Mouse (Mus musculus): ENCODE measurements around the gene Mob3a. TPM values are rescaled to one million over a fixed set of nuclear protein-coding genes. Genes with fewer than 3 reads are reported as not detected.

Gene Mob3a
- total and polyA plus RNA-seq, 3 experiments, result 56.9 to 84.2 (median 71.4) TPM

- peak; percentile 34; the same call in 1 of the 2 replicates for TF ChIP-seq EP300 (IDR thresholded peaks at IDR 0.05; ENCODE audit: low read length)
These were observed 23.8 kb downstream of the Mob3a start, which contains the start of gene Mknk2 (continued) for GRCm38 (mm10) chr10:80677942-80678436.

DNA sequence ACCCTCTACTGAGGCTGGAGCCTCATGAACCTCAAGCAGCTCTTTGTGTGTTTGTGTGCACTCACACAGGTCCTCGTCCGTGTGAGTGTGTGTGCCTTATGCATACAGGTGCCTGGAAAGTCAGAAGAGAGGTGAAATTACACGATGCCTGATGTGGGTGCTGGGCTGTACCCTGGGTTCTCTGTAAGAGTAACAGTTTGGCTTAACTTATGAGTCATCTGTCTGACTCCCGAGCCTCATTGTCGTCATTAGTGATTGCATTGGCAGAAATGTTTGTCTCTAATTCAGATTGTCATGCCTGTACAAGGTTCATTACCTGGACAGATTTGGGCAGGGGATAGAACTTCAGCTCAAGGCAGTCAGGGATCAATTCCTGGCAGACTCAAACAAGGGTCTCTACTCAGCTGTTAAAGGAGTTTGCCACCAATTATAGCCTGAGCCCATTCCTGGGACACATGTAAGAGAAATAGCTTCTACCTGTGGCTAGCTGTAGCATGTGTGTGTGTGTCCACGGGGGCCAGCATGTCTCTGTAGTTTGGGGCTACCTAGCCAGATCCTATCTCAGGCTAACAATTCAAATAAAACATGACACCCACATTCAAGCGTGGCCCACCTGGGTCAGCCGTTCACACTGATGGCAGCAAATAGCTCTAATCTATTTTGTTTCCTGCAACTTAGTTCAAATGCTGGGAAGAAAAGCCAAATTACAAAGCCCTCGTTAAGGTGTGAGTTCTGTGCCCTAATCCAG, 24.5 kb downstream of the Mob3a start:
- no peaks in the 10 kb centered on the region for H3K27me3 ChIP-seq (replicated peaks)
- peak overlapping the region; percentile 93 for H3K9ac ChIP-seq (ENCODE audit: insufficient read depth, low read depth)
- in situ Hi-C loops (cut with MboI; ENCODE audit: low pct_ligation_motif_present, low pct_unique_long_range_greater_than_20kb, low sequenced_read_pairs) (loop anchor here (25.0 kb wide), 1 partner anchor 240 kb away; the partner anchor contains the start of gene Tcf3), dilution Hi-C loops (cut with MboI; ENCODE audit: extremely low pct_ligation_motif_present, extremely low pct_unique_long_range_greater_than_20kb, low sequenced_read_pairs) (no loop called here)
- H3K36me3 ChIP-seq (replicated peaks in 1 of 2; ENCODE audit: control insufficient read depth in 1 of 2, insufficient read depth in 1 of 2, low read length in 1 of 2), result peaks cover 9 to 25% of the 10 kb centered on the region in 2 experiments
- H3K4me2 ChIP-seq (ENCODE audit: insufficient read depth, low read depth, poor library complexity, severe bottlenecking), result peak overlapping the region; percentile 77
- DNase-seq (ENCODE audit: extremely low read depth), result no peak
- peak overlapping the region; percentile 98 for H3K27ac ChIP-seq (ENCODE audit: insufficient read depth, low read depth)
- peaks cover 29 to 74% of the 10 kb centered on the region in 2 experiments for H3K4me1 ChIP-seq (ENCODE audit: control insufficient read depth in 1 of 2, insufficient read depth in 2 of 2)
- H3K79me2 ChIP-seq (replicated peaks; ENCODE audit: control insufficient read depth, extremely low read depth, insufficient read depth, poor library complexity, severe bottlenecking), result peaks cover 37% of the 10 kb centered on the region
- peak overlapping the region; percentile 72 to 95 (median 75) for H3K4me3 ChIP-seq (replicated peaks in 1 of 3; ENCODE audit: low read depth in 2 of 3, low read length in 2 of 3, poor library complexity in 1 of 3)
- H3K9me3 ChIP-seq (replicated peaks; ENCODE audit: low read length), result no peaks in the 10 kb centered on the region
- TF ChIP-seq ZC3H11A (IDR thresholded peaks at IDR 0.05; ENCODE audit: low read depth, low read length) (no peak), MEF2A (IDR thresholded peaks at IDR 0.05; ENCODE audit: borderline replicate concordance, low read depth, low read length) (no peak), SIN3A (IDR thresholded peaks at IDR 0.05; ENCODE audit: low read length) (peak; percentile 18), GABPA (IDR thresholded peaks at IDR 0.05; ENCODE audit: insufficient replicate concordance, low read depth, low read length) (no peak), ETS1 (conservative IDR thresholded peaks at IDR 0.05; ENCODE audit: low read depth, low read length) (peak; percentile 22; the same call in 1 of the 2 replicates), MXI1 (IDR thresholded peaks at IDR 0.05; ENCODE audit: low read depth, low read length) (peak; percentile 19; the same call in 1 of the 2 replicates), ZKSCAN1 (IDR thresholded peaks at IDR 0.05; ENCODE audit: borderline replicate concordance, low read depth, low read length) (no peak), TBP (conservative IDR thresholded peaks at IDR 0.05; ENCODE audit: low read depth, low read length) (no peak), CTCF (conservative IDR thresholded peaks at IDR 0.05 in 1 of 2, IDR thresholded peaks at IDR 0.05 in 1 of 2; ENCODE audit: low read depth in 2 of 2, low read length in 2 of 2) (no peak), RAD21 (IDR thresholded peaks at IDR 0.05; ENCODE audit: low read depth, low read length) (no peak), ELF1 (IDR thresholded peaks at IDR 0.05; ENCODE audit: low read depth, low read length) (no peak), MYC (IDR thresholded peaks at IDR 0.05; ENCODE audit: low read depth, low read length) (0 out of 2 replicates have a peak, but pooled peaks have one; percentile 13), CHD2 (IDR thresholded peaks at IDR 0.05; ENCODE audit: low read length) (0 out of 2 replicates have a peak, but pooled peaks have one; percentile 34), TCF12 (IDR thresholded peaks at IDR 0.05; ENCODE audit: low read depth, low read length) (no peak), KAT2A (IDR thresholded peaks at IDR 0.05; ENCODE audit: insufficient replicate concordance, low read length) (no peak), HCFC1 (IDR thresholded peaks at IDR 0.05; ENCODE audit: low read depth, low read length) (no peak), MAZ (IDR thresholded peaks at IDR 0.05; ENCODE audit: low read depth, low read length) (no peak), PAX5 (IDR thresholded peaks at IDR 0.05; ENCODE audit: low read length) (no peak), USF1 (IDR thresholded peaks at IDR 0.05; ENCODE audit: low read depth, low read length) (no peak), CHD1 (IDR thresholded peaks at IDR 0.05; ENCODE audit: low read depth, low read length) (no peak), EP300 (IDR thresholded peaks at IDR 0.05; ENCODE audit: low read length) (no peak), RCOR1 (conservative IDR thresholded peaks at IDR 0.05; ENCODE audit: low read depth, low read length) (no peak), USF2 (conservative IDR thresholded peaks at IDR 0.05; ENCODE audit: low read depth, low read length) (no peak), MAFK (IDR thresholded peaks at IDR 0.05; ENCODE audit: insufficient replicate concordance, low read length) (no peak), POLR2A (IDR thresholded peaks at IDR 0.05; ENCODE audit: low read depth, low read length) (no peak), NELFE (IDR thresholded peaks at IDR 0.05; ENCODE audit: low read depth, low read length) (no peak), UBTF (IDR thresholded peaks at IDR 0.05; ENCODE audit: low read depth, low read length) (no peak), ZNF384 (IDR thresholded peaks at IDR 0.05; ENCODE audit: low read depth, low read length) (no peak), E2F4 (IDR thresholded peaks at IDR 0.05; ENCODE audit: insufficient replicate concordance, low read depth, low read length) (no peak), ZMIZ1 (IDR thresholded peaks at IDR 0.05; ENCODE audit: low read depth, low read length) (no peak), SMC3 (IDR thresholded peaks at IDR 0.05; ENCODE audit: low read depth, low read length) (no peak), NRF1 (IDR thresholded peaks at IDR 0.05; ENCODE audit: low read depth, low read length) (no peak), BHLHE40 (IDR thresholded peaks at IDR 0.05; ENCODE audit: low read depth, low read length) (no peak), POLR2AphosphoS2 (IDR thresholded peaks at IDR 0.05; ENCODE audit: low read depth, low read length) (no peak), JUN (IDR thresholded peaks at IDR 0.05; ENCODE audit: insufficient read depth, low read depth, low read length) (no peak), MAX (IDR thresholded peaks at IDR 0.05; ENCODE audit: low read length) (peak; percentile 10; the same call in 1 of the 2 replicates)
